Mouse (Mus musculus) neural tube, embryonic 13.5 days (tissue): Measurements from ENCODE around the gene Ankrd10. TPM values are rescaled to one million over a fixed set of nuclear protein-coding genes. Genes with fewer than 3 reads are reported as not detected.
"Not testable (repeated sequence)": the region's sequence is repeated elsewhere in the genome, so short reads cannot be mapped to it uniquely, and the experiment has no call there.

Source experiments
- ATAC-seq: fragments of 200-750 bp; cut with Nextera tagmentation; 2 replicates; pipeline ENCODE4 v1.8.0; 2017; ENCODE audit warnings: low read depth, mild to moderate bottlenecking, moderate TSS enrichment, moderate library complexity
- H3K27ac ChIP-seq: fragments of 300-500 bp; sonication (generic); replicated peaks from 2 replicates; pipeline ENCODE4 v1.5.1; 2015; ENCODE audit warnings: moderate library complexity, mild to moderate bottlenecking, inconsistent platforms
- H3K27me3 ChIP-seq: fragments of 300-500 bp; sonication (generic); 2 replicates; pipeline ENCODE4 v1.6.1; 2015; ENCODE audit warnings: mild to moderate bottlenecking, inconsistent platforms
- H3K36me3 ChIP-seq: fragments of 300-500 bp; sonication (generic); 2 replicates; pipeline ENCODE4 v1.6.1; 2015; ENCODE audit warnings: mild to moderate bottlenecking, inconsistent platforms
- H3K4me1 ChIP-seq: fragments of 300-500 bp; sonication (generic); replicated peaks from 2 replicates; pipeline ENCODE4 v1.6.1; 2015; ENCODE audit warnings: inconsistent platforms
- H3K4me2 ChIP-seq: fragments of 300-500 bp; sonication (generic); 2 replicates; pipeline ENCODE4 v1.6.1; 2015; ENCODE audit warnings: inconsistent platforms, mild to moderate bottlenecking, moderate library complexity
- H3K4me3 ChIP-seq: fragments of 300-500 bp; sonication (generic); 2 replicates; pipeline ENCODE4 v1.5.1; 2015; ENCODE audit warnings: mild to moderate bottlenecking, inconsistent platforms
- H3K9ac ChIP-seq: fragments of 300-500 bp; sonication (generic); 2 replicates; pipeline ENCODE4 v1.6.1; 2015; ENCODE audit warnings: moderate library complexity, mild to moderate bottlenecking, inconsistent platforms
- H3K9me3 ChIP-seq: fragments of 300-500 bp; sonication (generic); 2 replicates; pipeline ENCODE4 v1.6.1; 2016; ENCODE audit warnings: inconsistent platforms
- WGBS: fragments of 180-500 bp; shearing (Covaris S2); methylation state at CpG from one replicate; pipeline ENCODE4 v1.1.7; 2015; 5-methylcytosine and 5-hydroxymethylcytosine counted together
- microRNA-seq: library from miRNA; unstranded; fragments of <30 nt; microRNA quantifications from one replicate; pipeline ENCODE4, GENCODE M21; 2016
- polyA plus RNA-seq: library from polyadenylated mRNA; unstranded; fragments of >200 nt; fragmentation: Nextera tagmentation; extraction: Ambion mirVana; gene quantifications from 2 replicates; pipeline ENCODE4 v1.2.1, GENCODE M21; 2015

Ankrd10 gene
- polyA plus RNA-seq, 1 experiment from 2014 or later: 79.2 TPM

DNA sequence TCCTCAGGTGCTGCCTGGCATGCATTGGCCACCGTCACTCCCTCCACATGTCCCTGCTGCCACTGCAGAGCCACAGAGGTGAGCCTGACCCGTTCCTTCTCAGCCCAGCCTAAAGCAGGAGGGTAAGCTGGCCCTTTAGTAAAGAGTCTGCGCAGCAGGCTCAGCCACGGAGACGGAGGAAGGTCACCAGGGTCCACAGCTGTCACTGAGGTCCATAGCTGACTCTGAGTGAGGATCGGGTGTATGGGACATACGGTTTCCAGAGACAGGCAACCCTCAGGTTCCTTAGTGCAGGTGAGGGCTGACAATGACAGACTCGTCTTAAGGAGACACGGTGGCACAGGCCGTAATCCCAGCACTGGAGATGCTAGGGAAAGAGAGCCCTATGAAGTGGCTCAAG, 63.6 kb downstream of the Ankrd10 start:
- Histone ChIP-seq H3K9me3 (no peaks in the 10 kb centered on the region), H3K4me1 (peaks cover 14% of the 10 kb centered on the region; the same call in 1 of the 2 replicates), H3K4me3 (no peak overlapping the region), H3K4me2 (no peak overlapping the region), H3K36me3 (peaks cover 22% of the 10 kb centered on the region), H3K27ac (no peak overlapping the region), H3K9ac (no peak overlapping the region), H3K27me3 (no peaks in the 10 kb centered on the region)
- ATAC-seq: no peak
- WGBS: 93% methylated on average over 10 of the region's 10 CpGs

DNA sequence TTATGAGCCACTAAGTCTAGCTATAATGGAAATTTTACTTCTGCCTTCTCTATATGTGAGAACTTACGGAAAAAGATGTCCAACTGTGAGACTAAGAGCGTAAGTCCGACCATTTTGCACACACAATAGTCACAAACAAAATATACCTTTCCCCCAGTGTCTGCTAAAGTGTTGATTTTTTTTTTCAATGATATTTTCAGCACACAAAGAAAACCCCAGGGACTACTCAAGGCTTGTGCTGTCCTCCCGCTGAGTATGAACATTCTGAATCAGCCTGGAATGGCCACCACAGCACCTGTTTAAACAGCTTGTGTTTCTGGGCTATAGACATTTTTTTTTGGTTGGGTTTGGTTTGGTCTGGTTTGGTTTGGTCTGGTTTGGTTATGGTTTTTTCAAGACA, 64.8 kb downstream of the Ankrd10 start:
- no peak overlapping the region for H3K27ac ChIP-seq
- no peak overlapping the region for H3K4me3 ChIP-seq
- no peak overlapping the region for H3K4me2 ChIP-seq
- H3K9me3 ChIP-seq: no peaks in the 10 kb centered on the region
- no peak for ATAC-seq
- H3K9ac ChIP-seq: no peak overlapping the region
- 90% methylated on average over 4 of the region's 4 CpGs for WGBS
- H3K27me3 ChIP-seq: no peaks in the 10 kb centered on the region
- peaks cover 33% of the 10 kb centered on the region for H3K36me3 ChIP-seq
- H3K4me1 ChIP-seq: peaks cover 11% of the 10 kb centered on the region; the same call in 1 of the 2 replicates

DNA sequence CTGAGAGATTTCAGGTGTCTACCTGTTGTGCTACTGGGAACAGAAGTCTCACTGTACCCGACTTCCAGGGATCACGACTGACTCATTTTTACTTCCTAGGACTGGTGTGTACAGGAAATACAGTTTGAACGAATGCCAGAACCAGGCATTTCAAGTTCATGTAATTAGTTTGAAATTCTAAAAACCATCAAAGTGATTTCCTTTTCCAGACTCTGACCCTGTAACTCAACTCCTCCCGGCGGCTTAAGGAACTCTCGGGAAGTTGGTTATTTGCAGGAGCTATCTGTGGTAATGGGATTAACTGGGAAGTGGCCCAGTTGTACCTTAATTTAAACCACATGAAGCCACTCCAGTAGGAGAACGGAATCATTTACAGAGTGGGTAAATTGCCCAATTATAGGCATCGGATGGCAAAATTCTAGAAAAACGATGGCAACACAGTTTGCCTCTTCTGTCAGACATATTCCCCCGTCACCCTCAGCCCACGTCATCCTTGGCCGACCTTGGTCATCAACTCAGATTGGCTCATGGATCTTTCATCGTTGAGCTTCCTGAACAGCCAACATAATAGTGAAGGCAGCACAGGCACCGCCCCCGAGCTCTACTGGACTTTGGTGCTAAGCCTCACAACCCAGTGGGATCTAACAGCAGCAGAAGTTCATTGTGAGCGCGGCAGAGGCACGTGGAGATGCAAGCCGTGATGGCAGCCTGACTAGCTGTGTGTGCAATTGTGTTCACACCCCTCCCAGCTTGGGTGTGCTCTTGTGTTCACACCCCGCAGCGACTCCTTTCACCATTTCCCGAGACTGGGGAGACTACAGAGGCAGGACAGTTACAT, 66.1 kb downstream of the Ankrd10 start:
- peaks cover 46% of the 10 kb centered on the region for H3K36me3 ChIP-seq
- H3K4me3 ChIP-seq: no peak overlapping the region
- WGBS: 92% methylated on average over 22 of the region's 22 CpGs
- H3K27ac ChIP-seq: no peak overlapping the region
- ATAC-seq: no peak
- H3K9me3 ChIP-seq: no peaks in the 10 kb centered on the region
- H3K9ac ChIP-seq: no peak overlapping the region
- no peaks in the 10 kb centered on the region for H3K4me1 ChIP-seq
- H3K4me2 ChIP-seq: no peak overlapping the region
- H3K27me3 ChIP-seq: no peaks in the 10 kb centered on the region

DNA sequence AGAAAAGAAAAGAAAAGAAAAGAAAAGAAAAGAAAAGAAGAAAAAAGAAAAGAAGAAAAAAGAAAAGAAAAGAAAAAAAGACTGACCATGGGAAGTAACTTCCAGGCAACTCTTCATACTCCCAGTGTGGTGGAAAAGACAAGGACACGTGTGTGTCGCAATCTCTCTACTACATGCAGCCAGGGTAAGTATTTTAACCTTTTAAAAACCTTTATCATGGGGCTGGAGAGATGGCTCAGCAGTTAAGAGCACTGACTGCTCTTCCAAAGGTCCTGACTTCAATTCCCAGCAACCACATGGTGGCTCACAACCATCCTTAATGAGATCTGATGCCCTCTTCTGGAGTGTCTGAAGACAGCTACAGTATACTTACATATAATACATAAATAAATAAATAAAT, 67.4 kb downstream of the Ankrd10 start:
- H3K27me3 ChIP-seq, H3K27ac ChIP-seq, H3K4me3 ChIP-seq, H3K4me1 ChIP-seq, H3K4me2 ChIP-seq, H3K9ac ChIP-seq, ATAC-seq, H3K9me3 ChIP-seq: not testable (repeated sequence)
- WGBS: 93% methylated on average over 2 of the region's 2 CpGs
- peaks cover 58% of the 10 kb centered on the region for H3K36me3 ChIP-seq

DNA sequence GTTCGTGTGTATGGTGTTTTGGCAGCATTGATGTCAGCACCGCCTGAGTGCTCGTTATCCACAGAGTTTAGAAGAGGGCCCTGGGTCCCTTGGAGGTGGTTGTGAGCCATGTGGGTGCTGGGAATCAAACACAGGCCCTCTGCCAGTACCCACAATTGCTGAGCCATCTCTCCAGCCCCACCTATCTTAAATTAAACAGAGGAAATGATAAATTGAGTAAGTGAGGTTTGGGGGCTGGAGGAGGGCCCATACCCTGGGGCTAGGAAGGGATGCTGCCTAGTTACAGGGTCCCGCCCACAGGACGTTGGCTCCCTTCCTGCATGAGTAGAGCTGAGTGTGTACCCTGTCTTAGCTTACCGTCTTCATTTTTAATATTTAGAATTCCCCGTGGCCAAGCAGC, 70.8 kb downstream of the Ankrd10 start:
- H3K9ac ChIP-seq: no peak overlapping the region
- no peaks in the 10 kb centered on the region for H3K27me3 ChIP-seq
- no peak overlapping the region for H3K4me3 ChIP-seq
- 91% methylated on average over 7 of the region's 7 CpGs for WGBS
- H3K36me3 ChIP-seq: peaks cover 71% of the 10 kb centered on the region
- H3K9me3 ChIP-seq: no peaks in the 10 kb centered on the region
- no peak for ATAC-seq
- H3K4me2 ChIP-seq: no peak overlapping the region
- no peak overlapping the region for H3K27ac ChIP-seq
- H3K4me1 ChIP-seq: peaks cover 9% of the 10 kb centered on the region

DNA sequence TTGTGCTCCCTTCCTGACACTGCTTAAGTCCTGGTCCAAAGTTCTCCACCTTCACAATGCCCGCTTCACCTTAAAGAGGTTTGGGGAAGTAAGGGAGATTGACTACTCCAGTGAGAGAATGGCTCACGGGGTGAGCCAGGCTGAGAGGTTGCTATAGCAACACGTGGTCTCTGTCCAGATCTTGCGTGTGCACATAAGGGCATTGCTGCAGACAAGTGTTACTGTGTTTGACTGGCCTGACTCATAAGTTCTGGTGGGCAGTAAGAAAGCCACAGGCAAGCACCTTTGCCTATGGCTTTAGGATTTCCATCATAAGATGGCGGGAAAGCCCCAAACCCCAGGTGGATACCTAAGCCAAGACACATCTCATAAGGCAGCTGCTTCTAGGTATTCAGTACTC, 71.3 kb downstream of the Ankrd10 start:
- Histone ChIP-seq H3K4me3 (no peak overlapping the region), H3K27ac (no peak overlapping the region), H3K4me1 (peaks cover 14% of the 10 kb centered on the region), H3K9me3 (no peaks in the 10 kb centered on the region), H3K9ac (no peak overlapping the region), H3K4me2 (no peak overlapping the region), H3K36me3 (peaks cover 67% of the 10 kb centered on the region), H3K27me3 (no peaks in the 10 kb centered on the region)
- WGBS: 87% methylated on average over 5 of the region's 5 CpGs
- no peak for ATAC-seq

Small RNA genes lying within 50 kb of the gene (microRNA-seq; reads per million reads assigned to microRNA genes)
- 1.0 reads per million for gene Mir7238

Other genes starting within 250 kb of the Ankrd10 start
- gene Rab20, start 157.0 kb downstream of the Ankrd10 start, polyA plus RNA-seq: 1.4 and 1.5 TPM in 2 replicates
- gene Naxd, start 138.3 kb downstream of the Ankrd10 start, polyA plus RNA-seq: 148 and 150 TPM in 2 replicates
- gene Cars2, start 85.0 kb downstream of the Ankrd10 start, polyA plus RNA-seq: 25.1 and 25.4 TPM in 2 replicates
- 54.4 and 56.9 TPM in 2 replicates for gene Ing1, start 80.2 kb downstream of the Ankrd10 start, polyA plus RNA-seq
- not detected in 2 replicates for gene 1700016D06Rik, start 65.3 kb upstream of the Ankrd10 start, polyA plus RNA-seq
- 60.7 and 61.6 TPM in 2 replicates for gene Arhgef7, start 92.0 kb upstream of the Ankrd10 start, polyA plus RNA-seq
- gene Tex29, start 204.7 kb upstream of the Ankrd10 start, polyA plus RNA-seq: 0.43 TPM in 1 of 2 replicates, not detected in the other